Mouse (Mus musculus) embryonic stem cell, embryonic (primary cell): ENCODE data around the gene Cbfa2t2.

Source experiments
- CTCF ChIA-PET, 4 experiments: fragments of 300-600 bp in 2 of 4; fragments of 350-600 bp in 2 of 4; sonication (Branson Sonifier 250); formaldehyde crosslinking; loops; one replicate each; lab custom pipeline; 2022; ENCODE audit warnings: inconsistent platforms in 2 of 4; lab: Charles Lee
- POLR2A ChIA-PET, 4 experiments: fragments of 300-600 bp in 2 of 4; fragments of 350-600 bp in 2 of 4; sonication (Branson Sonifier 250); formaldehyde crosslinking; loops; one replicate each; lab custom pipeline; 2022; ENCODE audit warnings: antibody characterized with exemption in 4 of 4, inconsistent platforms in 1 of 4; lab: Charles Lee

The Cbfa2t2 gene

DNA sequence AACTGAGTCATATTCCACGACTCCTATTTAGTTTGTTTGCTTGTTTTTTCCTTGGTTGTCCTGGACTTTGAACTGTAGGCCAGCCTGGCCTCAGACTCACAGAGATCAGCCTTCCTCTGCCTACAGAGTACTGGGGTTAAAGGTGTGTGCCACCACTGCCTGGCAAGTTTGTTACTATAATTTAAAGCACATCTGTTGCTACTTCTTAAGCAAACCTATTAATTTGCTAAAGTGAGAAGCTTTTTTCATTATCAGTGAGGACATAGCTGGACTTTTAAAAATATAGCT lies 38.7 kb downstream of the Cbfa2t2 start:
- CTCF ChIA-PET, result interaction anchor here in 1 of 4 experiments (0.7 to 3.1 kb wide), 3 partner anchors 15 to 55 kb away, joined by 3 to 16 read pairs (median 3); no protein-coding TSS in a partner anchor
- POLR2A ChIA-PET, result interaction anchor here (0.7 to 39.8 kb wide), 10 partner anchors 9 to 126 kb away, joined by 3 to 1462 read pairs (median 4); partner anchors contain the start of genes Cbfa2t2 (in 1 of the 4) and Snta1 (in 1 of the 4)

- CTCF ChIA-PET, result interaction anchor here in 2 of 4 experiments (1.2 to 3.1 kb wide), 3 partner anchors 10 to 18 kb away, joined by 3 to 16 read pairs (median 9); no protein-coding TSS in a partner anchor
- POLR2A ChIA-PET, result interaction anchor here in 3 of 4 experiments (0.6 to 39.8 kb wide), 17 partner anchors 10 to 237 kb away, joined by 3 to 1462 read pairs (median 5); partner anchors contain the start of genes Cbfa2t2 (in 1 of the 3), Pxmp4 (in 1 of the 3) and Snta1 (in 1 of the 3)
Measured at GRCm38 (mm10) chr2:154475861-154476260, 39.6 kb downstream of the Cbfa2t2 start.

DNA sequence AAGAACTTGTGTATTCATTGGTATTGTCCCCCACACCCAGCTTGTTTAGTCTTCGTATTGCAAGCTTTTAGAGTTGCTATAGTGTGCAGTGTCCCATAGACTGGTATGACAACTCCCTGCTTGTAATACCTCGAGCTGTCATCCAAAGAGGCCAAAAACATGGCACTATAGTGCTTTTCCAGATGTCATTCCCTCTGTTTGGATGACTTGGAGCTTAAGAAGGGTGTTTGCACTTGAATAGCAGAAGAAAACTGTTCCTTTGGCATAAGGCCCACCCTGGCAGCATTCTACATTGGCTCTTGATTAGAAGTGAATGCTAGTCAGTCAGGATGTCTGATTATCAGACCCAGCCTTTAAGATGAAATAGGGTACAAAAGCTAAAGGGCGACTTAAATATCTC lies 40.7 kb downstream of the Cbfa2t2 start:
- ChIA-PET CTCF (interaction anchor here (0.6 to 3.1 kb wide), 6 partner anchors 9 to 17 kb away, joined by 3 to 16 read pairs (median 4); no protein-coding TSS in a partner anchor), POLR2A (interaction anchor here (0.5 to 39.8 kb wide), 25 partner anchors 9 to 251 kb away, joined by 3 to 1462 read pairs (median 4); partner anchors contain the start of genes Cbfa2t2 (in 1 of the 4) and Pxmp4 (in 1 of the 4))

DNA sequence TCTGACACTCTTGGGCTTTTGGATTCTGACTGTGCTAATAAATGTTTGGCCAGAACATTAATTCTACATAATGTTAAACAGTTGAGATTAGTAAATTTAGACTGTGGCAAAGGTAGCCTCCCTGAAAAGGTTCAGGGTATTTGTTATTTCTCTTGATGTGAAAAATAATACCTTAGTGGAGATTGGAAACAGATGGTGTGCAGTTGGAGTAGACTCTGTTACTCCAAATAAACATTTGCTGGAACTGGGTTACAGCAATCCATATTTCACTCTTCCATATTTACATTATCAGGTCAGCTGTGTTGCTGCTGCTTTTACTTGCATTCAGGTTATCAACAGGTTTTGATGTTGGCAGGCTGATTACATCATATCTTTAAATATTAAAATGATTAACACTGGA lies 55.5 kb downstream of the Cbfa2t2 start:
- CTCF ChIA-PET, result interaction anchor here in 2 of 4 experiments (0.5 to 2.7 kb wide), 6 partner anchors 10 to 752 kb away, joined by 3 to 12 read pairs (median 4); no protein-coding TSS in a partner anchor
- POLR2A ChIA-PET, result interaction anchor here in 2 of 4 experiments (0.5 to 9.6 kb wide), 10 partner anchors 10 to 120 kb away, joined by 3 to 75 read pairs (median 6); partner anchors contain the start of gene Snta1 (in 1 of the 2)

GRCm38 (mm10) chr2:154493559-154493958 lies 57.3 kb downstream of the Cbfa2t2 start:
- CTCF ChIA-PET, result interaction anchor here (0.5 to 3.4 kb wide), 43 partner anchors 9 to 725 kb away, joined by 3 to 16 read pairs (median 4); partner anchors contain the start of genes 4930519P11Rik (in 1 of the 4), Snta1 (in 1 of the 4) and Zfp341 (in 1 of the 4)
- POLR2A ChIA-PET, result interaction anchor here (0.6 to 9.6 kb wide), 37 partner anchors 8 to 85 kb away, joined by 3 to 75 read pairs (median 3); partner anchors contain the start of genes Cbfa2t2 (in 1 of the 4) and Snta1 (in 1 of the 4)

DNA sequence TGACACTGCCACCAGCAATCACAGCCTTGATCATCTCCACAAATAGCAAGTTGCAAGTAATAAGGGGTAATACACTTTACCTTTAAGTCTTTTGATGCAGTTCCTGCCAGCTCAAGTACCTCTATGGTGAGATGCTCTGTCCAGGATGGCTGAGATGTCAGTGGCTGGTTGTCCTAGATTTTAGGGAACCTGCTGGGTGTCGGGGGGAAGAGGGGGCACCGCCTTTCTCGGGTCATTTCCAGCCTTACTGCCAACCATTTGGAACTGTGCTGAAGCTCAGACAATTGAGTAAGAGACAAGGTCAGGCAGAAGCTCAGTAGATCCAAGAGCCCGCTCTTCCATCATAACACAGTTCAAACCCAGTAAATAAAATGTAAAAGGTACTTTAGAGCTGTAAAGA lies 58.7 kb downstream of the Cbfa2t2 start:
- POLR2A ChIA-PET, result interaction anchor here in 3 of 4 experiments (0.5 to 9.6 kb wide), 30 partner anchors 8 to 225 kb away, joined by 3 to 75 read pairs (median 4); partner anchors contain the start of gene Pxmp4 (in 2 of the 3)
- CTCF ChIA-PET, result interaction anchor here in 2 of 4 experiments (0.6 to 3.4 kb wide), 7 partner anchors 8 to 541 kb away, joined by 3 to 16 read pairs (median 3); no protein-coding TSS in a partner anchor

- ChIA-PET POLR2A (interaction anchor here in 2 of 4 experiments (0.7 to 9.6 kb wide), 15 partner anchors 9 to 77 kb away, joined by 3 to 75 read pairs (median 3); no protein-coding TSS in a partner anchor), CTCF (interaction anchor here in 3 of 4 experiments (0.5 to 0.6 kb wide), 3 partner anchors 9 to 89 kb away, joined by 3 read pairs; no protein-coding TSS in a partner anchor)
Measured at GRCm38 (mm10) chr2:154498571-154498970, 62.3 kb downstream of the Cbfa2t2 start.

- ChIA-PET POLR2A (interaction anchor here (0.6 to 9.6 kb wide), 16 partner anchors 9 to 80 kb away, joined by 3 to 75 read pairs (median 3); no protein-coding TSS in a partner anchor), CTCF (no interaction called here)
Measured at GRCm38 (mm10) chr2:154499717-154500247, 63.5 kb downstream of the Cbfa2t2 start.

DNA sequence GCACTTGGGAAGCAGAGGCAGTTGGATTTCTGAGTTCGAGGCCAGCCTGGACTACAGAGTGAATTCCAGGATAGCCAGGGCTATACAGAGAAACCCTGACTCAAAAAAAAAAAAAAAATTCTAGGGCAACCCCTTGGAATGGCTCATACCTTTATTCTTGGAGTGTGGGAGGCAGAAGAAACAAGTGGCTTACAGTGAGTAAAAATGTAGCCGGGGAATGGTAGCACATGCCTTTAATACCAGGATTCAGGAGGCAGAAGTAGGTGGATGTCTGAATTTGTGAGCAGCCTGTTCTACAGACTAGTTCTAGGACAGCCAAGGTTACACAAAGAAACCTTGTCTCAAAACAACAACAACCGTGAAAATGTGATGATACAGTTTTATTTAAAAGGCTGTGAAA lies 64.5 kb downstream of the Cbfa2t2 start:
- POLR2A ChIA-PET, result interaction anchor here in 3 of 4 experiments (0.7 to 2.7 kb wide), 11 partner anchors 8 to 92 kb away, joined by 3 to 12 read pairs (median 3); partner anchors contain the start of gene Snta1 (in 1 of the 3)
- CTCF ChIA-PET, result interaction anchor here in 2 of 4 experiments (0.9 to 1.4 kb wide), 2 partner anchors 8 to 38 kb away, joined by 3 read pairs; no protein-coding TSS in a partner anchor

DNA sequence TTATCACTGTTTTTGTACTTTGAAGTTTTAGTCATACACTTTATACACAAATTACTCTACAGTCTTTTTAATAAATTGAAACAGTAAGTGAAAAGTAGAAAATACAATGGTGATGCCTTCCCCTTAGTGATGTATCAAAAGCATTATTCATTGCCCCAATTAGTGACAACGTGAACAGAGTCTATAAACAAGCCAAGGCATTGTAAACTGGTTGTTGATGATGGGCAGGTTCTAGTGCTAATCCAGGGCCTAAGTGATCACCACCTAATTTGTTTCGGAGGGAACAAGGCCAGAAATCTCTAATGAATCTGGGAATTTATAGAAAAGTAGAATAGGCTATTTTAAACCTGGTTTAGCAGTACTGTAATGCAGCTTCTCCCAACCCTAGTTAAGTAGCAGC lies 70.8 kb downstream of the Cbfa2t2 start:
- ChIA-PET CTCF (interaction anchor here in 2 of 4 experiments (0.5 to 1.6 kb wide), 7 partner anchors 9 to 126 kb away, joined by 3 to 7 read pairs (median 3); no protein-coding TSS in a partner anchor), POLR2A (interaction anchor here in 3 of 4 experiments (0.7 to 3.7 kb wide), 23 partner anchors 8 to 135 kb away, joined by 3 to 30 read pairs (median 6); partner anchors contain the start of genes Cbfa2t2 (in 1 of the 3) and Cdk5rap1 (in 1 of the 3))

GRCm38 (mm10) chr2:154507566-154508283 lies 71.4 kb downstream of the Cbfa2t2 start:
- POLR2A ChIA-PET, result interaction anchor here in 3 of 4 experiments (0.6 to 3.7 kb wide), 25 partner anchors 9 to 135 kb away, joined by 3 to 30 read pairs (median 6); partner anchors contain the start of genes Cbfa2t2 (in 1 of the 3) and Cdk5rap1 (in 1 of the 3)
- CTCF ChIA-PET, result interaction anchor here in 3 of 4 experiments (0.5 to 1.6 kb wide), 7 partner anchors 9 to 206 kb away, joined by 3 to 7 read pairs (median 3); no protein-coding TSS in a partner anchor

DNA sequence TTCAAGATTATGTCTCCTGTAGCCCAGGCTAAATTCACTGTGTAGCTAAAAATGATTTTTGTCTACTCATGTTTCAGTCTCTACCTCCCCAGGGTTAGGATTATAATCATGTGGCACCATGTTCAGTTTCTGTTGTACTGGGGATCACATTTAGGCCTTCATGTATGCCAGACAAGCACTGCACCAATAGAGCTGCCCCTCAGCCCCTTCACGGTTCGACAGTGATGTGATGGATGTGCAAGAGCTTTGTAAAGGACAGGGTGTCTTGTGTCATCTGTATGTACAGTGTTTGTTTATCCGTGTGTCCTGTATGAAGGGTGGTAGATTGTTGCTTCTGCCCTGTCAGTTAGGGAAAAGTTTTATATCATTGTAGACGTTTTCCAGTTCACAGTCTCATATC lies 72.2 kb downstream of the Cbfa2t2 start:
- POLR2A ChIA-PET, result interaction anchor here in 2 of 4 experiments (0.9 to 3.7 kb wide), 15 partner anchors 8 to 81 kb away, joined by 3 to 30 read pairs (median 8); partner anchors contain the start of gene Cbfa2t2 (in 1 of the 2)
- CTCF ChIA-PET, result interaction anchor here in 2 of 4 experiments (0.5 to 1.6 kb wide), 3 partner anchors 15 to 205 kb away, joined by 4 to 7 read pairs (median 7); no protein-coding TSS in a partner anchor

DNA sequence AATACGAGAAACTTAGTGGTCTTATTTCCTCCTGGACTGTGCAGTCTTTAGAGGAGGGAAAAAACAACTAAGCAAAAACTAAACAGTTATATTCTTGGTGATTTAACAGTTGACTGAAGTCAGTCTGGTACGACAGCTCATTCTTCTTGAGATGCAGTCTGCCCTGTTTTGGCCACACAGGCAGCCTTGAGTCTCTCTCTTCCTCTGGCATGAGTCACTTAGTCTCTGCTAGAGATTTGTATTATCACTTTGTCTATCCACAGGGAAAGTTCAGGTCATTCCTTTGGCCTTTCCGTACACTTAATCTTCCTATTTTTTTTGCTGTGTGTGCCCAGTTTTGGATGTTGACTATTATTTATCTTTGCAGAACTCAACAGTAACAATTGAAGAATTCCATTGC lies 73.9 kb downstream of the Cbfa2t2 start:
- ChIA-PET POLR2A (interaction anchor here in 1 of 4 experiments (0.7 to 3.6 kb wide), 11 partner anchors 9 to 83 kb away, joined by 3 to 19 read pairs (median 3); partner anchors contain the start of gene Actl10), CTCF (no interaction called here)

GRCm38 (mm10) chr2:154516944-154517343 lies 80.7 kb downstream of the Cbfa2t2 start:
- ChIA-PET POLR2A (interaction anchor here in 2 of 4 experiments (0.9 to 3.5 kb wide), 11 partner anchors 10 to 95 kb away, joined by 3 to 16 read pairs (median 3); no protein-coding TSS in a partner anchor), CTCF (interaction anchor here in 1 of 4 experiments (1.2 kb wide), 1 partner anchor 24 kb away, joined by 4 read pairs; no protein-coding TSS in a partner anchor)

DNA sequence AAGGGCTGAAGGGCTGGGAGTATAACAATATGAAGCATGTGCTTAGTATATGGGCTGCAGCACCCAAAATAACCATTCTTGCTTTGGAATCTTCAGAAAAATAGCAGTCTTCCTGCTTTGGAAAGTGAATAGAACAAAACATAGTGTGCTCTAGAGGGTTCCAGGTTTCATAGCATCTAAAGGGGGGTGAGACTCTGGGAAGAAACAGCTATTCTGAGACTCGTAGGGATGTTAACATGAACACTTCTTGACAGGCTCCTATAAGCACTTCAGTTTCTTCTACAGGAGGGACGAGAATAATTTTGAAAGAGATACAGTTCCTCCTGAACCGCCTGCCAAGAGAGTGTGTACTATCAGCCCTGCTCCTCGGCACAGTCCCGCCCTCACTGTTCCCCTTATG lies 81.1 kb downstream of the Cbfa2t2 start:
- ChIA-PET CTCF (interaction anchor here in 1 of 4 experiments (1.2 kb wide), 1 partner anchor 24 kb away, joined by 4 read pairs; no protein-coding TSS in a partner anchor), POLR2A (interaction anchor here in 2 of 4 experiments (0.6 to 3.5 kb wide), 12 partner anchors 10 to 118 kb away, joined by 3 to 16 read pairs (median 3); no protein-coding TSS in a partner anchor)

DNA sequence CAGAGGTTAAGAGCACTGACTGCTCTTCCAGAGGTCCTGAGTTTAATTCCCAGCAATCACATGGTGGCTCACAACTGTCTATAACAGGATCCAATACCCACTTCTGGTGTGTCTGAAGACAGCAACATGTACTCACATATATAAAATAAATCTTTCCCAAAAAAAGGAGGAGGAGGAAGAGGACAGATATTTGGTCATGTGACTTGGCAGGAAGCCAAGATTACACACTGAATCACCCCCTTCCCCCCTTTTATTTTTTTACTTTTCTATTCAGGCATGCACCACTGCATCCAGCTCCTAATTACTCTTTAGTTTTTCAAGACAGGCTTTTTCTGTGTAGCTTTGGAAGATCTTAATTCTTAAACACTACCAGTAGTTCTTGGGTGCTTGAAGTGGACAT lies 85.2 kb downstream of the Cbfa2t2 start:
- POLR2A ChIA-PET, result interaction anchor here in 1 of 4 experiments (0.9 to 5.0 kb wide), 3 partner anchors 18 to 22 kb away, joined by 3 to 24 read pairs (median 5); no protein-coding TSS in a partner anchor
- CTCF ChIA-PET, result interaction anchor here in 1 of 4 experiments (0.6 kb wide), 1 partner anchor 953 kb away, joined by 3 read pairs; no protein-coding TSS in a partner anchor
